Mouse (Mus musculus) G1E (cell line): ENCODE measurements at regions not wholly inside any gene's neighbourhood (a gene's known extent, or its start where the extent isn't known, plus 50 kb on each side); places are given as distances from the start of the nearest gene placed in this dataset.

Experiments
- CTCF ChIP-seq: IDR thresholded peaks from 2 replicates; pipeline ENCODE4 v1.5.1; 2012; ENCODE audit warnings: low read depth, low read length, inconsistent platforms, mixed read lengths
- GATA1 ChIP-seq: IDR thresholded peaks from 2 replicates; pipeline ENCODE4 v1.6.1; 2012; ENCODE audit warnings: borderline replicate concordance, low read length, inconsistent platforms, mixed read lengths
- GATA2 ChIP-seq: IDR thresholded peaks from 2 replicates; pipeline ENCODE4 v1.6.1; 2012; ENCODE audit warnings: low read depth, low read length, inconsistent platforms, borderline replicate concordance
- TAL1 ChIP-seq: conservative IDR thresholded peaks from 2 replicates; pipeline ENCODE4 v1.6.1; 2012; ENCODE audit warnings: low read depth, low read length, inconsistent platforms, mixed read lengths

- TF ChIP-seq CTCF (no peak), TAL1 (no peak), GATA1 (no peak), GATA2 (no peak)
Measured at GRCm38 (mm10) chr15:52892244-52892950, 992.3 kb upstream of the Gm7489 start.
